Mouse (Mus musculus): ENCODE results near the gene Aqp6.

The Aqp6 gene

GRCm38 (mm10) chr15:99600986-99601822, at the start of gene Aqp6:
TSS of gene Aqp6 (plus strand) at chr15:99601400.
- TF ChIP-seq POU5F1 (IDR thresholded peaks at IDR 0.05; ENCODE audit: borderline replicate concordance, low read length) (no peak), CTCF (conservative IDR thresholded peaks at IDR 0.05; ENCODE audit: low read length) (no peak), NANOG (IDR thresholded peaks at IDR 0.05; ENCODE audit: borderline replicate concordance, low read length) (no peak)
- Histone ChIP-seq H3K4me3 (replicated peaks; ENCODE audit: low read length) (peak within 1 kb of the TSS; percentile 68), H3K36me3 (ENCODE audit: insufficient read depth, low read length) (no peaks in the 10 kb centered on the region), H3K27me3 (ENCODE audit: insufficient read depth, low read length) (peaks cover 71% of the 10 kb centered on the region), H3K9me3 (ENCODE audit: low read length) (no peaks in the 10 kb centered on the region), H3K4me1 (replicated peaks; ENCODE audit: low read depth, low read length) (peaks cover 41% of the 10 kb centered on the region)

- Histone ChIP-seq H3K9me3 (ENCODE audit: low read length) (no peaks in the 10 kb centered on the region), H3K4me1 (replicated peaks; ENCODE audit: low read depth, low read length) (peaks cover 31% of the 10 kb centered on the region), H3K4me3 (replicated peaks; ENCODE audit: low read length) (no peak overlapping the region), H3K36me3 (ENCODE audit: insufficient read depth, low read length) (no peaks in the 10 kb centered on the region), H3K27me3 (ENCODE audit: insufficient read depth, low read length) (0 out of 2 replicates have a peak, but pooled peaks cover 4% of the 10 kb centered on the region)
- TF ChIP-seq NANOG (IDR thresholded peaks at IDR 0.05; ENCODE audit: borderline replicate concordance, low read length) (no peak), POU5F1 (IDR thresholded peaks at IDR 0.05; ENCODE audit: borderline replicate concordance, low read length) (no peak), CTCF (conservative IDR thresholded peaks at IDR 0.05; ENCODE audit: low read length) (no peak)
Observed at GRCm38 (mm10) chr15:99553767-99554166, 47.4 kb upstream of the Aqp6 start.

- no peak for TF ChIP-seq POU5F1 (IDR thresholded peaks at IDR 0.05; ENCODE audit: borderline replicate concordance, low read length)
- TF ChIP-seq CTCF (conservative IDR thresholded peaks at IDR 0.05; ENCODE audit: low read length) = peak; percentile 81
- Histone ChIP-seq H3K27me3 (ENCODE audit: insufficient read depth, low read length) (no peaks in the 10 kb centered on the region), H3K4me3 (replicated peaks; ENCODE audit: low read length) (no peak overlapping the region), H3K36me3 (ENCODE audit: insufficient read depth, low read length) (no peaks in the 10 kb centered on the region), H3K9me3 (ENCODE audit: low read length) (no peaks in the 10 kb centered on the region), H3K4me1 (replicated peaks; ENCODE audit: low read depth, low read length) (peaks cover 15% of the 10 kb centered on the region)
Observed at GRCm38 (mm10) chr15:99558947-99559346, 42.3 kb upstream of the Aqp6 start.

DNA sequence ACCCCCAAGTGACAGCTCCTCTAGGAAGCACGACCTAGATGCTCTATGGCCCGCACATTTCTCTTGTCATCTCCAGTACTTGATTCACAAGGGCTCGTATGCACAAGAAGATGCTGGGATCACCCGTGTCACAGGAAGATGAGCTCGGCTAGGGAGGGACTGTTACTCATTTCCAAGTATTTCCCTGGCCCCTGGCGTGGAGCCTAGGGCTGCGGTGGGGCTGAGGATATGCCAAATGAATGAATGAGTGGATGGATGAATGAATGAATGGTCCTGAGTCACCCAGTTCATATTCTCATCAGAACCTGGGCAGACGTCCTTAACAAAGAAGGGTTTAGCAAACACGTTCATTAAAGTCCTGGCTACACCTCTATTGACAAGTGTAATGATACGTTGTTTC, 41.0 kb upstream of the Aqp6 start:
- H3K27me3 ChIP-seq (ENCODE audit: insufficient read depth, low read length) = 0 out of 2 replicates have a peak, but pooled peaks cover 6% of the 10 kb centered on the region
- TF ChIP-seq CTCF (conservative IDR thresholded peaks at IDR 0.05; ENCODE audit: low read length) = no peak
- no peak for TF ChIP-seq POU5F1 (IDR thresholded peaks at IDR 0.05; ENCODE audit: borderline replicate concordance, low read length)
- no peak for TF ChIP-seq NANOG (IDR thresholded peaks at IDR 0.05; ENCODE audit: borderline replicate concordance, low read length)
- H3K4me3 ChIP-seq (replicated peaks; ENCODE audit: low read length) = no peak overlapping the region
- no peaks in the 10 kb centered on the region for H3K36me3 ChIP-seq (ENCODE audit: insufficient read depth, low read length)
- H3K4me1 ChIP-seq (replicated peaks; ENCODE audit: low read depth, low read length) = peaks cover 24% of the 10 kb centered on the region
- no peaks in the 10 kb centered on the region for H3K9me3 ChIP-seq (ENCODE audit: low read length)

- no peak for TF ChIP-seq NANOG (IDR thresholded peaks at IDR 0.05; ENCODE audit: borderline replicate concordance, low read length)
- peaks cover 29% of the 10 kb centered on the region for H3K27me3 ChIP-seq (ENCODE audit: insufficient read depth, low read length)
- H3K4me3 ChIP-seq (replicated peaks; ENCODE audit: low read length) = no peak overlapping the region
- H3K4me1 ChIP-seq (replicated peaks; ENCODE audit: low read depth, low read length) = peaks cover 46% of the 10 kb centered on the region
- no peaks in the 10 kb centered on the region for H3K36me3 ChIP-seq (ENCODE audit: insufficient read depth, low read length)
- H3K9me3 ChIP-seq (ENCODE audit: low read length) = peaks cover 8% of the 10 kb centered on the region; the same call in 1 of the 2 replicates
Observed at GRCm38 (mm10) chr15:99567371-99567770, 33.8 kb upstream of the Aqp6 start.

GRCm38 (mm10) chr15:99568682-99569081, 32.5 kb upstream of the Aqp6 start:
- Histone ChIP-seq H3K36me3 (ENCODE audit: insufficient read depth, low read length) (no peaks in the 10 kb centered on the region), H3K4me1 (replicated peaks; ENCODE audit: low read depth, low read length) (peaks cover 37% of the 10 kb centered on the region), H3K27me3 (ENCODE audit: insufficient read depth, low read length) (peaks cover 37% of the 10 kb centered on the region), H3K4me3 (replicated peaks; ENCODE audit: low read length) (no peak overlapping the region), H3K9me3 (ENCODE audit: low read length) (peaks cover 8% of the 10 kb centered on the region; the same call in 1 of the 2 replicates)
- TF ChIP-seq CTCF (conservative IDR thresholded peaks at IDR 0.05; ENCODE audit: low read length) = no peak
- no peak for TF ChIP-seq POU5F1 (IDR thresholded peaks at IDR 0.05; ENCODE audit: borderline replicate concordance, low read length)
- TF ChIP-seq NANOG (IDR thresholded peaks at IDR 0.05; ENCODE audit: borderline replicate concordance, low read length) = no peak

- H3K4me1 ChIP-seq (replicated peaks; ENCODE audit: low read depth, low read length) = peaks cover 32% of the 10 kb centered on the region
- H3K27me3 ChIP-seq (ENCODE audit: insufficient read depth, low read length) = peaks cover 40% of the 10 kb centered on the region
- H3K36me3 ChIP-seq (ENCODE audit: insufficient read depth, low read length) = no peaks in the 10 kb centered on the region
- no peak overlapping the region for H3K4me3 ChIP-seq (replicated peaks; ENCODE audit: low read length)
- H3K9me3 ChIP-seq (ENCODE audit: low read length) = peaks cover 8% of the 10 kb centered on the region; the same call in 1 of the 2 replicates
- TF ChIP-seq CTCF (conservative IDR thresholded peaks at IDR 0.05; ENCODE audit: low read length) = no peak
- TF ChIP-seq POU5F1 (IDR thresholded peaks at IDR 0.05; ENCODE audit: borderline replicate concordance, low read length) = no peak
- TF ChIP-seq NANOG (IDR thresholded peaks at IDR 0.05; ENCODE audit: borderline replicate concordance, low read length) = no peak
Observed at GRCm38 (mm10) chr15:99569123-99569522, 32.1 kb upstream of the Aqp6 start.

GRCm38 (mm10) chr15:99578802-99579485, 22.3 kb upstream of the Aqp6 start, which contains the start of gene Aqp2:
TSS of gene Aqp2 (plus strand) at chr15:99579055.
- Histone ChIP-seq H3K9me3 (ENCODE audit: low read length) (no peaks in the 10 kb centered on the region), H3K4me3 (replicated peaks; ENCODE audit: low read length) (peak within 1 kb of the TSS; percentile 51), H3K36me3 (ENCODE audit: insufficient read depth, low read length) (no peaks in the 10 kb centered on the region), H3K27me3 (ENCODE audit: insufficient read depth, low read length) (peaks cover 83% of the 10 kb centered on the region), H3K4me1 (replicated peaks; ENCODE audit: low read depth, low read length) (peaks cover 41% of the 10 kb centered on the region)
- TF ChIP-seq NANOG (IDR thresholded peaks at IDR 0.05; ENCODE audit: borderline replicate concordance, low read length) = no peak
- no peak for TF ChIP-seq POU5F1 (IDR thresholded peaks at IDR 0.05; ENCODE audit: borderline replicate concordance, low read length)
- no peak for TF ChIP-seq CTCF (conservative IDR thresholded peaks at IDR 0.05; ENCODE audit: low read length)

Measured in E14TG2a.4 (cell line).